Mouse (Mus musculus) MEL (cell line): ENCODE measurements around the gene Degs2.

Experiments
- BHLHE40 ChIP-seq: IDR thresholded peaks from 2 replicates; pipeline ENCODE4 v1.6.1; 2012; ENCODE audit warnings: low read depth, mild to moderate bottlenecking, inconsistent platforms, low read length, improper control_type of control experiment, borderline replicate concordance
- CHD2 ChIP-seq: IDR thresholded peaks from 2 replicates; pipeline ENCODE4 v1.6.1; 2011; ENCODE audit warnings: low read length, improper control_type of control experiment
- CTCF ChIP-seq, 3 experiments: IDR thresholded peaks in 2 of 3; conservative IDR thresholded peaks in 1 of 3; 2 replicates each; pipeline ENCODE4 v1.5.1; 2011 to 2012; ENCODE audit warnings: low read length in 3 of 3, low read depth in 2 of 3, mild to moderate bottlenecking in 2 of 3, improper control_type of control experiment in 1 of 3, inconsistent platforms in 1 of 3, mixed read lengths in 1 of 3, moderate library complexity in 1 of 3; ENCODE audit not compliant: control insufficient read depth in 1 of 3, insufficient read depth in 1 of 3, poor library complexity in 1 of 3, severe bottlenecking in 1 of 3
- MAX ChIP-seq: IDR thresholded peaks from 2 replicates; pipeline ENCODE4 v1.6.1; 2011; ENCODE audit warnings: low read length, improper control_type of control experiment
- NELFE ChIP-seq: IDR thresholded peaks from 2 replicates; pipeline ENCODE4 v1.6.1; 2011; ENCODE audit warnings: low read depth, low read length, improper control_type of control experiment
- SIN3A ChIP-seq: IDR thresholded peaks from 2 replicates; pipeline ENCODE4 v1.6.1; 2012; ENCODE audit warnings: low read length, improper control_type of control experiment, inconsistent platforms
- ZC3H11A ChIP-seq: IDR thresholded peaks from 2 replicates; pipeline ENCODE4 v1.6.1; 2012; ENCODE audit warnings: low read depth, mild to moderate bottlenecking, inconsistent platforms, low read length, improper control_type of control experiment
- ZNF384 ChIP-seq: IDR thresholded peaks from 2 replicates; pipeline ENCODE4 v1.6.1; 2012; ENCODE audit warnings: low read depth, mild to moderate bottlenecking, inconsistent platforms, low read length, improper control_type of control experiment

- TF ChIP-seq SIN3A (no peak), NELFE (no peak), CHD2 (no peak), CTCF (IDR thresholded peaks at IDR 0.05 in 2 of 3, conservative IDR thresholded peaks at IDR 0.05 in 1 of 3; ENCODE audit: control insufficient read depth in 1 of 3, insufficient read depth in 1 of 3, low read depth in 2 of 3, low read length in 3 of 3, poor library complexity in 1 of 3, severe bottlenecking in 1 of 3) (no peak), MAX (no peak), ZNF384 (no peak), BHLHE40 (no peak), ZC3H11A (no peak)
Observed at GRCm38 (mm10) chr12:108674916-108675315, 27.2 kb downstream of the Degs2 start.
